Mouse (Mus musculus) layer of hippocampus, adult 11-12 months (tissue): ENCODE data around the gene Vav3.

ENCODE experiments used
- DNase-seq: peaks from one replicate; pipeline ENCODE4 v3.0.0; 2022; ENCODE audit warnings: low spot score

The Vav3 gene

GRCm38 (mm10) chr3:109707786-109708460, 367.5 kb downstream of the Vav3 start:
- peak; percentile 27 for DNase-seq

DNA sequence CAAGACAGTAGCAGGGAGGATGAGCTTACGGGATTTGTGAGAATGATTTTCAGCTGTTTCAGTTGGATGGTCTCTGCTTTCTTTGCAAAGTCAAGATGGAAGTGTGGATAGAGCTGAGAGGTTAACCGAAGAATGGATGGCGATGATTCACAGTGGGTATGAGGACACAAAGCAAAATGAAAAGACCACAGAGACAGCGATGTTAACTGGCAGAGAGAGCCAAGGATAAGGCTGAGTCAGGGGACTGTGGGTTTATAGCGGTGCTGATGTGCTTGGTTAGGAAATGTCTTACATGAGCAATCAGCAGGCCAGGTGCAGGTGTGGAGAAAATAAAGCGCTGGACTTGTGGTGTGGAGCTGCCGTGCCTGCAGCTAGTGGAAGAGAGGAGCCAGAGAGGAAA, 371.3 kb downstream of the Vav3 start:
- no peak for DNase-seq

DNA sequence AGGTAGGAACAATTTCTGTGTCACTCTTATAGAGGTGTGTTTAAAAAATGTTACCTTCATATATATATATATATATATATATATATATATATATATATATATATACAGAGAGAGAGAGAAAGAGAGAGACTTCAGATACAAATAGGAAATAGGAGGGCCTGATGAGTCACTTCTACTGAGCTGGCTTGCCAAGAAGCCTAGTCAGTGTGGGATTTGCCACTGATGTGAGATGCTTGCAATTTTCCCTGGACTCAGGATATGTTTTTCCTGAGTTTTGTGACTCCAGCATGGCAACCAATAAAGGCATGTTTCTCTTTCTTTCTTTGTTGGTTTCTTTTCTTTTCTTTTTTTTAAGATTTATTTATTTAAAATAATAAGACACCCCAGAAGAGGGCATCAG, 374.0 kb downstream of the Vav3 start:
- DNase-seq: no peak

- no peak for DNase-seq
These were observed 381.3 kb downstream of the Vav3 start for GRCm38 (mm10) chr3:109721753-109722152.

DNA sequence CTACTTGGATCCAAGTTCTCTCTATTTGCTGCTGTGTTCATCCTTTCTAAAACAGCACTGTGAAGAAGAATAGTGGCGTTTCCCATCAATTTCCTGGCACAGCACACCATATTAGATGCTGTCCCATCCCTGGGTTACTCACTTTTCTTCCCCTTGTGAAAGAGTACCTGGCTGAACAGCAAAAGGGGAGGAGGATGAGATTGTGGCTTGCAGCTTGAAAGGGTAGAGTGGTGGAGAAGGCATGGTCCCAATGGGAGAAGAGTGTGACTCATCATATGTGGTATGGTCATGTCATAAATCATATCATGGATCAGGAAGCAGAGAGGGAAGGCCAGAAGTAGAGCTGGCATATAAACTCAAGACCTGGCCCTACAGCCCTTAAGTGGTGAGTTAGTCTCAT, 386.3 kb downstream of the Vav3 start:
- no peak for DNase-seq

DNA sequence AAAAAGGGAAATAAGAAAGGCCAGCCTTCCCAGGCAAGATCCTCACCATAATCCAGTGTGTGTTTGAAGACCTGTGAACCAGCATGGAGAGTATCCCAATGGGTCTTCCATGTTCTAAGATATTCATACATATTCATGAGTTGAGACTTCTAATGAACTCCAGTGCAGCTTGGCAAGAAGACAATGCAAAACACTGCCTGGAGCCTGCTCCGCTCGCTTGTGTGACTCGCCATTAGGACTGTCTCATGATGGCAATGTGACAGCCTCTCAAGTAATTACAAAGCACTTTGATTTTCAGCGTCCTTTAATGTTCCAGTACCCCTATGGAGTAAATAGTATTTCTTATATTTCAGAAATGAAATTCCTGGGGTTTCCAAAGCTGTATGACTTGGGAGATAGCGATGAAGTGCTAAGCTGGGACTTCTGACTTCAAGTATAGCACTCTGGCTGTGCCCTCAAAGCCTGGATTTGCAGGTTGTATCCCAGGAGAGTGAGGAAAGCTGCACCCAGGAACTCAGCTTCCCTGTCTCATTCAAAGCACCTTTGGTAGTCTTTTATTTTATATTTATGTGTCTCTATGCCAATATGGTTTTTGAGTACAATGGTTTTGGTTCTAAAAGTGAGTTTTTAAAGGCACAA, 391.3 kb downstream of the Vav3 start:
- DNase-seq: no peak

DNA sequence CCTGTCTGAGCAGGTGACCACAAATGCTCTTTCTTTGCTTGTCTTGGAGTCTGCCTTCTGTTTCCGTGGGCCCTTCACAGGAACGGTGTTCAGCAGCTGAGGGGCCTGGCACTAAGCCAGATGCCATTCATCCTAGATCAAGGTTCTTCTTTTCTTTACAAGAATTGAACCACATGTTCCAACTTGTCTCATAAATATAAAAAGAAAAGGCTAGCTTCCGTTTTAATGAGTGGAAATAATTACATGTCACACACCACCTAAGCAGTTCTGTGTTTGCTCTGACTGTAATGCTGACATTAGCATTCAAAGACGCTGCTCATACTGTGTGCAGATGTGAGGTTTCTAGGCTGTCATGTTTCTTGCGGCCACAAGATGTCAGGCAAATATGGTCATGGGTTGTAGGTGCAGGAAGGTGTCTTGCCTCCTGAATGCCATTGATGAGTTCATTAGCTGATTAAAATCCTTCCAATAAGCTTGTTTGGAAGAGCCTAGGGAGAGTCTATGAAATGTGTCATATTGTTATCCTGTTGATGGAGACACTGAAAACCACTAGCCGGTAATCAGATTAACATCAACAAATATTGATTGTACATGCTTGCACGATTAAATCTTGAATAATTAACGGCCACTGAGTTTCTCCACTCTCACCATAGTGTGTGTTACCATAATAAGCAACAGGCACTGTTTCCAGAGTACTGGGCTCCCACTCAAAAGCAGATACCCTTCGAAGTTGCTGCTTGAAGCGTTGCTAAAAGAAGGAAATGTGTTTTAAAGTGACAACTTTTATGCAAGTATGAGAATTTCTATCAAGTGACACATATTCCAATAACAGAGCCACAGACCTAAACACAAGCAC, 392.1 kb downstream of the Vav3 start:
- DNase-seq: no peak
